Comparison of ENCODE assay signal across 7 mouse cellular contexts in genomic region chr14:32599290-32600041, GRCm38 (mm10). TPM values are rescaled to one million over a fixed set of nuclear protein-coding genes. Genes with fewer than 3 reads are reported as not detected.
A peak's percentile ranks its signal among the peaks of the same experiment; 100 is the strongest.
DNase-seq lines count a peak whose midpoint lies in the region; ATAC-seq and TF ChIP-seq lines count a peak whose summit lies in the region.

TSS of gene Prrxl1 (plus strand) at chr14:32599407.

- peak within 1 kb of the TSS; percentile 35; the same call in 1 of the 2 replicates for H3K4me2 ChIP-seq in lung, embryonic 16.5 days (ENCODE audit: low read depth, low read length)
- H3K4me2 ChIP-seq in kidney, postnatal 0 days (ENCODE audit: low read length), result peak within 1 kb of the TSS; percentile 28; the same call in 1 of the 2 replicates
- H3K4me2 ChIP-seq in stomach, postnatal 0 days (replicated peaks; ENCODE audit: low read depth), result no peak within 1 kb of the TSS; the same call in 1 of the 2 replicates

- no peak within 1 kb of the TSS for H3K9ac ChIP-seq in lung, embryonic 16.5 days (ENCODE audit: low read length)
- H3K9ac ChIP-seq in kidney, postnatal 0 days (ENCODE audit: low read depth, low read length), result no peak within 1 kb of the TSS
- no peak within 1 kb of the TSS for H3K9ac ChIP-seq in stomach, postnatal 0 days (ENCODE audit: low read length)

- no peak for ATAC-seq in lung, embryonic 16.5 days (ENCODE audit: low read depth)
- no peak for ATAC-seq in kidney, postnatal 0 days (replicated peaks; ENCODE audit: low FRiP score, low read depth)
- no peak; the same call in 1 of the 2 replicates for ATAC-seq in stomach, postnatal 0 days (ENCODE audit: low FRiP score, low TSS enrichment)

- H3K9me3 ChIP-seq in lung, embryonic 16.5 days (ENCODE audit: control insufficient read depth, low read length), result no peaks in the 10 kb centered on the region
- H3K9me3 ChIP-seq in forebrain, embryonic 10.5 days, result no peaks in the 10 kb centered on the region
- H3K9me3 ChIP-seq in kidney, postnatal 0 days (replicated peaks; ENCODE audit: low read length), result no peaks in the 10 kb centered on the region
- H3K9me3 ChIP-seq in stomach, postnatal 0 days (ENCODE audit: control insufficient read depth, low read length), result no peaks in the 10 kb centered on the region

- no peak for TF ChIP-seq CTCF in kidney, postnatal 0 days (IDR thresholded peaks at IDR 0.05; ENCODE audit: low read depth)
- TF ChIP-seq CTCF in stomach, postnatal 0 days (IDR thresholded peaks at IDR 0.05; ENCODE audit: low read depth), result no peak

- no peak for DNase-seq in lung, postnatal 25 days (ENCODE audit: low spot score)
- peak; percentile 41 for DNase-seq in forebrain, embryonic 10.5 days (ENCODE audit: extremely low spot score, low spot score)
- no peak for DNase-seq in kidney, postnatal 0 days (ENCODE audit: low spot score)
- DNase-seq in stomach, postnatal 0 days (ENCODE audit: low spot score), result no peak
- no peak for DNase-seq in urinary bladder, adult 18-20 months (ENCODE audit: low spot score in 2 of 2)
- DNase-seq in cerebellum, adult 9-10 months, result no peak

- H3K4me3 ChIP-seq in lung, embryonic 16.5 days (ENCODE audit: low read length), result peak within 1 kb of the TSS; percentile 19; the same call in 1 of the 2 replicates
- H3K4me3 ChIP-seq in forebrain, embryonic 10.5 days, result peak within 1 kb of the TSS; percentile 49
- peak within 1 kb of the TSS; percentile 17; the same call in 1 of the 2 replicates for H3K4me3 ChIP-seq in kidney, postnatal 0 days (replicated peaks; ENCODE audit: low read depth, low read length)
- H3K4me3 ChIP-seq in stomach, postnatal 0 days (ENCODE audit: low read depth, low read length), result peak within 1 kb of the TSS; percentile 21; the same call in 1 of the 2 replicates

- no peak within 1 kb of the TSS for H3K27ac ChIP-seq in lung, embryonic 16.5 days (ENCODE audit: low read length)
- H3K27ac ChIP-seq in forebrain, embryonic 10.5 days, result no peak within 1 kb of the TSS
- H3K27ac ChIP-seq in kidney, postnatal 0 days, result no peak within 1 kb of the TSS
- H3K27ac ChIP-seq in stomach, postnatal 0 days (replicated peaks), result no peak within 1 kb of the TSS

- H3K27me3 ChIP-seq in lung, embryonic 16.5 days (ENCODE audit: control insufficient read depth, insufficient read depth, low read depth, low read length), result peaks cover 69% of the 10 kb centered on the region
- H3K27me3 ChIP-seq in forebrain, embryonic 10.5 days (ENCODE audit: poor library complexity, severe bottlenecking), result peaks cover 100% of the 10 kb centered on the region
- H3K27me3 ChIP-seq in kidney, postnatal 0 days (ENCODE audit: insufficient read depth, low read length), result peaks cover 92% of the 10 kb centered on the region
- H3K27me3 ChIP-seq in stomach, postnatal 0 days (ENCODE audit: control insufficient read depth, insufficient read depth, low read length), result peaks cover 32% of the 10 kb centered on the region; the same call in 1 of the 2 replicates

- under 1% methylated on average over 53 of the region's 53 CpGs for WGBS in lung, embryonic 16.5 days
- under 1% methylated on average over 53 of the region's 53 CpGs for WGBS in forebrain, embryonic 10.5 days
- 1% methylated on average over 53 of the region's 53 CpGs for WGBS in kidney, postnatal 0 days
- WGBS in stomach, postnatal 0 days, result under 1% methylated on average over 53 of the region's 53 CpGs

- no peaks in the 10 kb centered on the region for H3K36me3 ChIP-seq in lung, embryonic 16.5 days (ENCODE audit: control insufficient read depth, insufficient read depth, low read length)
- H3K36me3 ChIP-seq in forebrain, embryonic 10.5 days (replicated peaks), result no peaks in the 10 kb centered on the region
- H3K36me3 ChIP-seq in kidney, postnatal 0 days (ENCODE audit: insufficient read depth, low read length), result no peaks in the 10 kb centered on the region
- H3K36me3 ChIP-seq in stomach, postnatal 0 days (ENCODE audit: control insufficient read depth, insufficient read depth, low read length), result no peaks in the 10 kb centered on the region

- no peaks in the 10 kb centered on the region for H3K4me1 ChIP-seq in lung, embryonic 16.5 days (replicated peaks; ENCODE audit: control insufficient read depth, insufficient read depth, low read length)
- peaks cover 37% of the 10 kb centered on the region for H3K4me1 ChIP-seq in forebrain, embryonic 10.5 days
- 0 out of 2 replicates have a peak, but pooled peaks cover 3% of the 10 kb centered on the region for H3K4me1 ChIP-seq in kidney, postnatal 0 days (replicated peaks; ENCODE audit: insufficient read depth, low read length)
- no peaks in the 10 kb centered on the region for H3K4me1 ChIP-seq in stomach, postnatal 0 days (replicated peaks; ENCODE audit: control insufficient read depth, insufficient read depth)

- no peak for TF ChIP-seq EP300 in stomach, postnatal 0 days (optimal IDR thresholded peaks at IDR 0.05)

RNA-seq across cellular contexts. Expression of gene Prrxl1, which starts in this region (rescaled TPM):
- 0.14 and 0.18 TPM in 2 replicates for polyA plus RNA-seq in lung, embryonic 16.5 days (2015; fragmentation: Nextera tagmentation; extraction: Ambion mirVana)
- 0.22 TPM in 1 of 2 replicates, not detected in the other for polyA plus RNA-seq in forebrain, embryonic 10.5 days (2016; fragmentation: Nextera tagmentation; extraction: Ambion mirVana)
- polyA plus RNA-seq in kidney, postnatal 0 days (2015; fragmentation: Nextera tagmentation; extraction: Ambion mirVana), result 0.04 TPM in 1 of 2 replicates, not detected in the other
- polyA plus RNA-seq in stomach, postnatal 0 days (2015; fragmentation: Nextera tagmentation; extraction: Ambion mirVana), result 0.10 and 0.11 TPM in 2 replicates

Comparison
In these comparisons a context has a peak if more than half of its experiments do, and no peak if none do; other contexts are left out.
1. Peak in DNase-seq and H3K4me3 ChIP-seq in forebrain, embryonic 10.5 days; RNA of the gene not detected or under 1 TPM.